Comparison of ENCODE assay signal across 22 mouse cellular contexts in the genomic region with DNA sequence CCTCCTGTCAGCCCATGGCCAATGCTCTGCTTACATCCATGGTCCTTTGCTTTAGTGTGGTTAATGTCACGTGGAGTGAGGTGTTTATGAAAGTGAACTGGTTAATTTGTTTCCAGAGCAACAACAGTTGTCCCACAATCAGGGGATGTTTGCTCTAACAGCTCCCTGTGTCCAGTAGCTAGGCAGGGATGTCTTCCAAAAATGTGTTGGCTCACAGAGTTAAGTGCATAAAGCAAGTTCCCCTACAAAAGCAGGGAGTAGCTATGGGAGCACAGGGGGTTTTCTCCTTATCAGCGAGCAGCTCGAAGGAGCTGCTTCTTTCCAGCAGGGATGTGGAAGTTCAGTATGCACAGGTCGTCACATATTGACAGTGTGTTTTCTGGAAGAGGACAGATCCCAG. TPM values are rescaled to one million over a fixed set of nuclear protein-coding genes. Genes with fewer than 3 reads are reported as not detected.
DNase-seq lines count a peak whose midpoint lies in the region; ATAC-seq and TF ChIP-seq lines count a peak whose summit lies in the region.
"Had no signal": no experiment of that assay in that cellular context is flagged by ENCODE, and none has a peak within 500 bp of the region (broad histone marks: within the 10 kb centered on the region; RNA-seq: fewer than 3 reads in every experiment).

No protein-coding gene starts in this region.

- H3K9me3 ChIP-seq in forebrain, postnatal 0 days (ENCODE audit: low read length), result no peaks in the 10 kb centered on the region
- no peaks in the 10 kb centered on the region for H3K9me3 ChIP-seq in forebrain, embryonic 12.5 days
- no peaks in the 10 kb centered on the region for H3K9me3 ChIP-seq in hindbrain, embryonic 15.5 days
- no peaks in the 10 kb centered on the region for H3K9me3 ChIP-seq in hindbrain, embryonic 10.5 days
- H3K9me3 ChIP-seq in neural tube, embryonic 14.5 days (ENCODE audit: control insufficient read depth, low read length), result no peaks in the 10 kb centered on the region
- H3K9me3 ChIP-seq: embryonic facial prominence, embryonic 12.5 days; G1E; heart, embryonic 13.5 days; intestine, embryonic 15.5 days had no signal

- no peak overlapping the region for H3K9ac ChIP-seq in forebrain, postnatal 0 days
- no peak overlapping the region for H3K9ac ChIP-seq in forebrain, embryonic 12.5 days
- H3K9ac ChIP-seq in heart, adult 2 months (ENCODE audit: low read depth, low read length), result no peak overlapping the region
- H3K9ac ChIP-seq in hindbrain, embryonic 15.5 days, result no peak overlapping the region
- H3K9ac ChIP-seq in neural tube, embryonic 14.5 days (replicated peaks; ENCODE audit: low read depth, low read length), result no peak overlapping the region
- H3K9ac ChIP-seq: embryonic facial prominence, embryonic 12.5 days; heart, embryonic 13.5 days; intestine, embryonic 15.5 days had no signal

- no peak overlapping the region for H3K4me2 ChIP-seq in forebrain, postnatal 0 days (ENCODE audit: low read depth)
- no peak overlapping the region for H3K4me2 ChIP-seq in forebrain, embryonic 12.5 days
- H3K4me2 ChIP-seq in hindbrain, embryonic 15.5 days, result no peak overlapping the region
- H3K4me2 ChIP-seq in neural tube, embryonic 14.5 days (ENCODE audit: low read depth, low read length), result no peak overlapping the region
- H3K4me2 ChIP-seq: embryonic facial prominence, embryonic 12.5 days; heart, embryonic 13.5 days; intestine, embryonic 15.5 days had no signal

- no peak for ATAC-seq in forebrain, postnatal 0 days
- ATAC-seq in forebrain, embryonic 12.5 days (ENCODE audit: low FRiP score), result no peak
- ATAC-seq in hindbrain, embryonic 15.5 days (ENCODE audit: low FRiP score, low read depth), result peak; percentile 65; the same call in 1 of the 2 replicates
- peak; percentile 38; the same call in 1 of the 2 replicates for ATAC-seq in neural tube, embryonic 14.5 days (ENCODE audit: low read depth)
- ATAC-seq: CD4-positive, CD25-positive, alpha-beta regulatory T cell, adult 4 months; forebrain, embryonic 16.5 days; intestine, embryonic 15.5 days had no signal

- 0 out of 2 replicates have a peak, but pooled peaks cover 2% of the 10 kb centered on the region for H3K79me2 ChIP-seq in heart, adult 2 months (replicated peaks; ENCODE audit: control insufficient read depth, insufficient read depth, low read length)

- DNase-seq in forebrain, postnatal 0 days, result peak; percentile 7
- peak in 1 of 2 experiments; percentile 26 for DNase-seq in heart, adult 2 months
- DNase-seq in heart, postnatal 25 days (ENCODE audit: low spot score), result no peak
- DNase-seq in hindbrain, embryonic 10.5 days (ENCODE audit: low spot score), result no peak
- no peak for DNase-seq in neural tube, embryonic 10.5 days (ENCODE audit: extremely low spot score, low spot score)
- DNase-seq: adrenal gland, postnatal 10 days; B cell, adult 2 months; cerebellum, adult 11-12 months; cerebellum, adult 9-10 months; cerebellum, postnatal 25 days; gastrocnemius, postnatal 36 days; kidney, adult 18-20 months had no signal

- intact Hi-C loops in heart, adult 2 months (cut with DNase I), result loop anchor here (2.0 kb wide), 1 partner anchor 18 kb away; no protein-coding TSS in a partner anchor
- intact Hi-C loops in heart, postnatal 25 days (cut with DNase I), result no loop called here

- no peaks in the 10 kb centered on the region for H3K4me1 ChIP-seq in forebrain, postnatal 0 days (ENCODE audit: insufficient read depth)
- no peaks in the 10 kb centered on the region for H3K4me1 ChIP-seq in forebrain, embryonic 12.5 days
- H3K4me1 ChIP-seq in heart, adult 2 months (ENCODE audit: control insufficient read depth, insufficient read depth, low read length), result peaks cover 11% of the 10 kb centered on the region
- H3K4me1 ChIP-seq in hindbrain, embryonic 15.5 days (replicated peaks), result no peaks in the 10 kb centered on the region
- no peaks in the 10 kb centered on the region for H3K4me1 ChIP-seq in hindbrain, embryonic 10.5 days (replicated peaks)
- H3K4me1 ChIP-seq in neural tube, embryonic 14.5 days (ENCODE audit: control insufficient read depth, insufficient read depth, low read length), result no peaks in the 10 kb centered on the region
- H3K4me1 ChIP-seq: embryonic facial prominence, embryonic 12.5 days; intestine, embryonic 15.5 days had no signal

- TF ChIP-seq POLR2A in heart, adult 2 months (IDR thresholded peaks at IDR 0.05; ENCODE audit: insufficient read depth, low read depth, low read length), result no peak

- TF ChIP-seq EP300 in heart, adult 2 months (IDR thresholded peaks at IDR 0.05; ENCODE audit: insufficient read depth, low read depth, low read length), result no peak

- 66% methylated on average over 4 of the region's 4 CpGs for WGBS in forebrain, postnatal 0 days
- WGBS in forebrain, embryonic 12.5 days, result 73% methylated on average over 4 of the region's 4 CpGs
- 42% methylated on average over 4 of the region's 4 CpGs for WGBS in heart, adult 2 months
- WGBS in hindbrain, embryonic 15.5 days, result 61% methylated on average over 4 of the region's 4 CpGs
- WGBS in hindbrain, embryonic 10.5 days, result 74% methylated on average over 4 of the region's 4 CpGs
- 78% methylated on average over 4 of the region's 4 CpGs for WGBS in neural tube, embryonic 14.5 days

- no peak overlapping the region for H3K27ac ChIP-seq in forebrain, postnatal 0 days (ENCODE audit: low read depth, low read length)
- H3K27ac ChIP-seq in forebrain, embryonic 12.5 days, result no peak overlapping the region
- H3K27ac ChIP-seq in heart, adult 2 months, result peak overlapping the region; percentile 47; the same call in 1 of the 2 replicates
- no peak overlapping the region for H3K27ac ChIP-seq in hindbrain, embryonic 15.5 days (replicated peaks)
- H3K27ac ChIP-seq in hindbrain, embryonic 10.5 days, result no peak overlapping the region
- H3K27ac ChIP-seq in neural tube, embryonic 14.5 days (ENCODE audit: low read depth, low read length), result no peak overlapping the region
- H3K27ac ChIP-seq: embryonic facial prominence, embryonic 12.5 days; heart, embryonic 13.5 days; intestine, embryonic 15.5 days had no signal

- no peak overlapping the region for H3K4me3 ChIP-seq in forebrain, postnatal 0 days (ENCODE audit: low read depth, low read length)
- no peak overlapping the region for H3K4me3 ChIP-seq in forebrain, embryonic 12.5 days (replicated peaks)
- no peak overlapping the region for H3K4me3 ChIP-seq in heart, adult 2 months
- H3K4me3 ChIP-seq in hindbrain, embryonic 15.5 days, result no peak overlapping the region
- no peak overlapping the region for H3K4me3 ChIP-seq in hindbrain, embryonic 10.5 days
- no peak overlapping the region for H3K4me3 ChIP-seq in neural tube, embryonic 14.5 days (ENCODE audit: low read depth, low read length)
- H3K4me3 ChIP-seq: embryonic facial prominence, embryonic 12.5 days; heart, embryonic 13.5 days; intestine, embryonic 15.5 days had no signal

- TF ChIP-seq CTCF in forebrain, postnatal 0 days (IDR thresholded peaks at IDR 0.05; ENCODE audit: low read depth), result no peak
- no peak for TF ChIP-seq CTCF in heart, adult 2 months (IDR thresholded peaks at IDR 0.05)

- H3K27me3 ChIP-seq in forebrain, postnatal 0 days (ENCODE audit: insufficient read depth, low read length), result no peaks in the 10 kb centered on the region
- H3K27me3 ChIP-seq in forebrain, embryonic 12.5 days, result no peaks in the 10 kb centered on the region
- no peaks in the 10 kb centered on the region for H3K27me3 ChIP-seq in heart, adult 2 months (ENCODE audit: control insufficient read depth, insufficient read depth, low read length)
- no peaks in the 10 kb centered on the region for H3K27me3 ChIP-seq in hindbrain, embryonic 15.5 days
- H3K27me3 ChIP-seq in hindbrain, embryonic 10.5 days (ENCODE audit: insufficient read depth, poor library complexity, severe bottlenecking), result no peaks in the 10 kb centered on the region
- no peaks in the 10 kb centered on the region for H3K27me3 ChIP-seq in neural tube, embryonic 14.5 days (ENCODE audit: control insufficient read depth, insufficient read depth, low read length)
- H3K27me3 ChIP-seq: embryonic facial prominence, embryonic 12.5 days; heart, embryonic 13.5 days; intestine, embryonic 15.5 days had no signal

- no peaks in the 10 kb centered on the region for H3K36me3 ChIP-seq in forebrain, postnatal 0 days (ENCODE audit: insufficient read depth)
- no peaks in the 10 kb centered on the region for H3K36me3 ChIP-seq in forebrain, embryonic 12.5 days (replicated peaks)
- peaks cover 26% of the 10 kb centered on the region for H3K36me3 ChIP-seq in heart, adult 2 months (ENCODE audit: control insufficient read depth, insufficient read depth, low read length)
- H3K36me3 ChIP-seq in hindbrain, embryonic 15.5 days, result no peaks in the 10 kb centered on the region
- H3K36me3 ChIP-seq in hindbrain, embryonic 10.5 days, result no peaks in the 10 kb centered on the region
- no peaks in the 10 kb centered on the region for H3K36me3 ChIP-seq in neural tube, embryonic 14.5 days (ENCODE audit: control insufficient read depth, insufficient read depth, low read length)
- H3K36me3 ChIP-seq: embryonic facial prominence, embryonic 12.5 days; G1E; heart, embryonic 13.5 days; intestine, embryonic 15.5 days had no signal

RNA-seq across cellular contexts. Expression of a gene that starts 19.1 kb away (rescaled TPM):
- 0.08 and 0.24 TPM in 2 replicates for total RNA-seq in forebrain, postnatal 0 days (2014; rRNA removed)
- polyA plus RNA-seq in forebrain, postnatal 0 days (2015; fragmentation: Nextera tagmentation; extraction: Ambion mirVana), result 0.13 and 0.27 TPM in 2 replicates
- polyA plus RNA-seq in forebrain, embryonic 12.5 days (2016; fragmentation: Nextera tagmentation; extraction: Ambion mirVana), result 0.11 and 0.12 TPM in 2 replicates
- 100 to 1,000 TPM; 142 to 178 TPM for total RNA-seq in heart, adult 2 months (2021)
- 89.5 and 174 TPM in 2 replicates for polyA plus RNA-seq in heart, adult 2 months (2012; rRNA removed)
- total RNA-seq in heart, postnatal 25 days (2021), result 100 to 1,000 TPM; 141 to 153 TPM
- polyA plus RNA-seq in hindbrain, embryonic 15.5 days (2015; fragmentation: Nextera tagmentation; extraction: Ambion mirVana), result 0.06 and 0.09 TPM in 2 replicates
- polyA plus RNA-seq in hindbrain, embryonic 10.5 days (2016; fragmentation: Nextera tagmentation; extraction: Ambion mirVana), result not detected in 2 replicates
- 0.15 TPM in 1 of 2 replicates, not detected in the other for polyA plus RNA-seq in neural tube, embryonic 14.5 days (2014; fragmentation: Nextera tagmentation; extraction: Ambion mirVana)
- polyA plus RNA-seq: CD4-positive, CD25-positive, alpha-beta regulatory T cell, adult 4 months; forebrain, embryonic 11.5 days; forebrain, embryonic 16.5 days; G1E had no signal

RNA-seq across cellular contexts. Expression of a gene that starts 34.0 kb away (rescaled TPM):
- 8.8 and 13.2 TPM in 2 replicates for total RNA-seq in forebrain, postnatal 0 days (2014; rRNA removed)
- polyA plus RNA-seq in forebrain, postnatal 0 days (2015; fragmentation: Nextera tagmentation; extraction: Ambion mirVana), result 5.7 and 7.0 TPM in 2 replicates
- polyA plus RNA-seq in forebrain, embryonic 12.5 days (2016; fragmentation: Nextera tagmentation; extraction: Ambion mirVana), result 3.0 and 3.2 TPM in 2 replicates
- under 1 TPM; 0.52 to 0.57 TPM for total RNA-seq in heart, adult 2 months (2021)
- polyA plus RNA-seq in heart, adult 2 months (2012; rRNA removed), result 0.72 and 1.3 TPM in 2 replicates
- total RNA-seq in heart, postnatal 25 days (2021), result under 1 TPM; 0.70 to 0.83 TPM
- polyA plus RNA-seq in hindbrain, embryonic 15.5 days (2015; fragmentation: Nextera tagmentation; extraction: Ambion mirVana), result 7.2 and 8.0 TPM in 2 replicates
- polyA plus RNA-seq in hindbrain, embryonic 10.5 days (2016; fragmentation: Nextera tagmentation; extraction: Ambion mirVana), result 3.1 and 3.3 TPM in 2 replicates
- polyA plus RNA-seq in neural tube, embryonic 14.5 days (2014; fragmentation: Nextera tagmentation; extraction: Ambion mirVana), result 8.8 and 9.8 TPM in 2 replicates

Comparison
In these comparisons a context has a peak if more than half of its experiments do, and no peak if none do; other contexts are left out.
1. ATAC-seq: peak in hindbrain, embryonic 15.5 days (single experiment) and neural tube, embryonic 14.5 days (single experiment); none in forebrain, postnatal 0 days (single experiment) and forebrain, embryonic 12.5 days (single experiment).
2. RNA of a gene that starts 19.1 kb away (polyA plus RNA-seq): 89.5 to 174 TPM in heart, adult 2 months; 0.13 to 0.27 TPM in forebrain, postnatal 0 days, 0.15 TPM in neural tube, embryonic 14.5 days, 0.11 to 0.12 TPM in forebrain, embryonic 12.5 days, 0.06 to 0.09 TPM in hindbrain, embryonic 15.5 days and not detected in hindbrain, embryonic 10.5 days; every median in the first group is over 10 times any median in the second.